Mouse (Mus musculus) embryonic facial prominence, embryonic 13.5 days (tissue): Measurements from ENCODE around the gene Robo1. TPM values are rescaled to one million over a fixed set of nuclear protein-coding genes. Genes with fewer than 3 reads are reported as not detected.
A peak's percentile ranks its signal among the peaks of the same experiment; 100 is the strongest.

ENCODE experiments used
- ATAC-seq: fragments of 200-750 bp; cut with Nextera tagmentation; 2 replicates; pipeline ENCODE4 v1.8.0; 2017; ENCODE audit warnings: low read depth; ENCODE audit not compliant: insufficient number of reproducible peaks, insufficient read depth, low FRiP score, low TSS enrichment
- H3K27ac ChIP-seq: fragments of 300-500 bp; sonication (generic); 2 replicates; pipeline ENCODE4 v1.5.1; 2015; ENCODE audit warnings: moderate library complexity, mild to moderate bottlenecking, inconsistent platforms
- H3K27me3 ChIP-seq: fragments of 300-500 bp; sonication (generic); 2 replicates; pipeline ENCODE4 v1.6.1; 2015; ENCODE audit warnings: mild to moderate bottlenecking, inconsistent platforms
- H3K36me3 ChIP-seq: fragments of 300-500 bp; sonication (generic); 2 replicates; pipeline ENCODE4 v1.6.1; 2015; ENCODE audit warnings: mild to moderate bottlenecking, inconsistent platforms
- H3K4me1 ChIP-seq: fragments of 300-500 bp; sonication (generic); 2 replicates; pipeline ENCODE4 v1.6.1; 2015; ENCODE audit warnings: inconsistent platforms
- H3K4me2 ChIP-seq: fragments of 300-500 bp; sonication (generic); 2 replicates; pipeline ENCODE4 v1.6.1; 2015; ENCODE audit warnings: moderate library complexity, mild to moderate bottlenecking, inconsistent platforms
- H3K4me3 ChIP-seq: fragments of 300-500 bp; sonication (generic); 2 replicates; pipeline ENCODE4 v1.5.1; 2015; ENCODE audit warnings: mild to moderate bottlenecking, inconsistent platforms
- H3K9ac ChIP-seq: fragments of 300-500 bp; sonication (generic); 2 replicates; pipeline ENCODE4 v1.6.1; 2015; ENCODE audit warnings: mild to moderate bottlenecking, inconsistent platforms
- H3K9me3 ChIP-seq: fragments of 300-500 bp; sonication (generic); 2 replicates; pipeline ENCODE4 v1.6.1; 2016; ENCODE audit warnings: inconsistent platforms
- WGBS: fragments of 180-500 bp; shearing (Covaris S2); methylation state at CpG from one replicate; pipeline ENCODE4 v1.1.7; 2015; ENCODE audit warnings: mixed read lengths; 5-methylcytosine and 5-hydroxymethylcytosine counted together
- polyA plus RNA-seq: library from polyadenylated mRNA; unstranded; fragments of >200 nt; fragmentation: Nextera tagmentation; extraction: Ambion mirVana; gene quantifications from 2 replicates; pipeline ENCODE4 v1.2.1, GENCODE M21; 2015

The Robo1 gene
- polyA plus RNA-seq, 1 experiment from 2014 or later, result 63.8 TPM

DNA sequence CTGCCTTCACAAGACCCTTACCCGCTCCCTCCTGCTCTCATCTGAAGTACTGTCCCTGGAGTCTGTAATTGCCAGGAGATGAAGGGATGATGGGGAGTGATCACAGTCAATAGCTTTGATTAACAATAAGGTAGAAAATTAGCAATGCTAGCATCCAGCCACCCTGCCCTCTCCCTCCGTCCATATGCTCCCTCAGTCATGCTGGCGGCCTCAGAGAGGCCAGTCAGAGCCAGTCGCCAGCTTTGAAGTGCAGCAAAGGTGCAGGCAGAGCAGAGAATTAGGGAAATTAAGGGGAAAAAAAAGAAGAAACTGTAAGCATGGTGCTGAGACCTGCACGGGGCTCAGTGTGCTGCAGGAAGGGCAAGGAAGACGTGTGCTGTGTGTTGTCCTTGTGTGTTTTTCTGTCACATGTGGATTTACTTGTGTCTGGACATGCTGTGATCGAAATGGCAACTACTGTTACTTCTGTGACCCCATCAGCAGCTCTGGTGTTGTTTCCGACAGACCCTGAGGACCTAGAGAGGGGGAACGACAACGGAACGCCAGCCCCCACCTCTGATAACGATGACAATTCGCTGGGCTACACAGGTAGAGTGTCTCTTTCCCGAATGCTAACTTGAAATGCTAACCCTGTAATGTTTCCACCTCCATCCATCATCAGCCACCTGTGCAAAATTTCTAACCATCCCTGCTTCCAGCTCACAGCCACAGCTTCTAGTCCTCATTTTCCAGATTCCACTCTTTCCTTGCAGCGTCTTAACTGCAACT is 255.3 kb downstream of the Robo1 start:
- Histone ChIP-seq H3K4me3 (no peak overlapping the region), H3K9me3 (no peaks in the 10 kb centered on the region), H3K27ac (no peak overlapping the region; the same call in 1 of the 2 replicates), H3K4me1 (peaks cover 6% of the 10 kb centered on the region), H3K36me3 (no peaks in the 10 kb centered on the region), H3K4me2 (peak overlapping the region; percentile 24), H3K27me3 (peaks cover 7% of the 10 kb centered on the region), H3K9ac (0 out of 2 replicates have a peak overlapping the region, but pooled peaks have one; percentile 32)
- WGBS, result 24% methylated on average over 15 of the region's 15 CpGs
- no peak for ATAC-seq

DNA sequence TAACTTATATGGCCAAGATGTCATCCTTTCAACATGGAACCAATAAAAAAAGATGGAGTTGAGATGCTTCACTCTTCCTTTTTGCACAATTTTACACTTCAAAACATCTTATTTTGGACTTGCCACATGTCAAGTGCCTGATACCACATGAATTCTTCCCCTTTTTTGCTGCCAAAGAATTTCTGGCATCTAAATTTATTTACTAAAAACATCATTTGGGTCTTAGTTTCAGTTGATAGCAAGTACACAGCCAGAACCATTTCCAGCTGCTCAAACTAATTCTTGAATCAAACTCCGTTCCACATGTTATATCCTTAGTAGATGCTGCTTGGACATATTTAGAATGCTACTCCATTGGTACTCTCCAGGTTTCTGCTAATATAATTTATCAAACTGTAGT is 267.1 kb downstream of the Robo1 start:
- no peaks in the 10 kb centered on the region for H3K4me1 ChIP-seq
- ATAC-seq, result no peak
- 71% methylated on average over 1 of the region's 1 CpGs for WGBS
- no peak overlapping the region for H3K4me2 ChIP-seq
- no peak overlapping the region for H3K9ac ChIP-seq
- H3K36me3 ChIP-seq, result no peaks in the 10 kb centered on the region
- no peaks in the 10 kb centered on the region for H3K9me3 ChIP-seq
- no peaks in the 10 kb centered on the region for H3K27me3 ChIP-seq
- no peak overlapping the region for H3K27ac ChIP-seq
- no peak overlapping the region for H3K4me3 ChIP-seq

DNA sequence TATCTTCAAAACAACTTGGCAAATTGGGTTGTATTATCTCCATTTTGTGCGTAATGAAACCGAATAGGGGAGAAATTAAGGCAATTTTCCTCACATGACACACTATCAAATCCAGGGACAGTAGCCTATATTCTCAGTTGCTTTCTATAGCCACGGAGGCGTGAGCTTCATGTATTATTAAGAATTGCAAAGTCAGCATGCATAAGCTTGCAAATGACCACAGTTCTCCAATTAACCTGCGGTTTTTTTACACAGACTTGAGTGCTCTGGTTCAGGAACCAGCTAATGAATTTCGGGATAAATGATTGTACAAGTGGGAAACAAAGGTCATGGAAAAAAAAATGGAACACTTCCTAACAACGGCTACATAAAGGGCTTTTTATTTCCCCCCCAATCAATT is 268.9 kb downstream of the Robo1 start:
- H3K4me3 ChIP-seq, result no peak overlapping the region
- H3K27me3 ChIP-seq, result no peaks in the 10 kb centered on the region
- no peaks in the 10 kb centered on the region for H3K4me1 ChIP-seq
- H3K27ac ChIP-seq, result no peak overlapping the region
- 73% methylated on average over 7 of the region's 7 CpGs for WGBS
- H3K4me2 ChIP-seq, result no peak overlapping the region
- no peaks in the 10 kb centered on the region for H3K9me3 ChIP-seq
- no peaks in the 10 kb centered on the region for H3K36me3 ChIP-seq
- ATAC-seq, result no peak
- H3K9ac ChIP-seq, result no peak overlapping the region

DNA sequence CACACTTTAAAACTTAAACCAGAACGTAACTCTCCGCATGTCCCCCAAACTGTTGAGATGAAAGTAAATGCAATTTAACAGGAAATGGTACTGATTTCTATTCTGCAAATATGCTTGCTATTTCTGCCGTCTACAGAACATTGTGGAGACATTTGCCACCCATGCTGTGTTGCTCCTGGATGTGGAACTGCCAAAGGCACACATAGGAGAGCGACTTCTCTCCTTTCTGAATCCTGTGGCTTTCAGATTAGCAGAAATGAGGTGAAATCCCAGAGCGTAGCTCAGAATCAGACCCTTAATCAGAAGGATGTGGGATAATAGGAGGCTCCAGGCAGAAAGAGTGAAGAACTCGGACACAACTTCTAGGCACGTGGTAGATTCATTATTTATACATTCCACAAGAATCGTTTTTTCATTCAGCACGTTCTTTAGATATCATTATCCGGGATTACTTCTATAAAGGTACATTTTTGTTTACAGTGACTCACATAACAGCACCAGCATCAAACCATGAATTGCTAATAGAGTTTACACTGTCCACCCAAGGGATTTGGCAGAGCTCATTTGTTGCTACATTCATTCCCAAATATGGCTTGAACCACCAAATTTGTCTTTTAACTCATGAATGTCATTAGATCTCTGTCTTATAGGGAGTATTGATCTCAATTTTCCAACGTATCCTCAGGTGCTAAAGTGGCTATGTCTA is 276.5 kb downstream of the Robo1 start:
- H3K4me1 ChIP-seq, result no peaks in the 10 kb centered on the region
- no peaks in the 10 kb centered on the region for H3K36me3 ChIP-seq
- no peak overlapping the region for H3K9ac ChIP-seq
- no peak overlapping the region for H3K4me3 ChIP-seq
- ATAC-seq, result no peak
- H3K9me3 ChIP-seq, result no peaks in the 10 kb centered on the region
- H3K4me2 ChIP-seq, result no peak overlapping the region
- H3K27me3 ChIP-seq, result no peaks in the 10 kb centered on the region
- H3K27ac ChIP-seq, result no peak overlapping the region
- 71% methylated on average over 11 of the region's 11 CpGs for WGBS

DNA sequence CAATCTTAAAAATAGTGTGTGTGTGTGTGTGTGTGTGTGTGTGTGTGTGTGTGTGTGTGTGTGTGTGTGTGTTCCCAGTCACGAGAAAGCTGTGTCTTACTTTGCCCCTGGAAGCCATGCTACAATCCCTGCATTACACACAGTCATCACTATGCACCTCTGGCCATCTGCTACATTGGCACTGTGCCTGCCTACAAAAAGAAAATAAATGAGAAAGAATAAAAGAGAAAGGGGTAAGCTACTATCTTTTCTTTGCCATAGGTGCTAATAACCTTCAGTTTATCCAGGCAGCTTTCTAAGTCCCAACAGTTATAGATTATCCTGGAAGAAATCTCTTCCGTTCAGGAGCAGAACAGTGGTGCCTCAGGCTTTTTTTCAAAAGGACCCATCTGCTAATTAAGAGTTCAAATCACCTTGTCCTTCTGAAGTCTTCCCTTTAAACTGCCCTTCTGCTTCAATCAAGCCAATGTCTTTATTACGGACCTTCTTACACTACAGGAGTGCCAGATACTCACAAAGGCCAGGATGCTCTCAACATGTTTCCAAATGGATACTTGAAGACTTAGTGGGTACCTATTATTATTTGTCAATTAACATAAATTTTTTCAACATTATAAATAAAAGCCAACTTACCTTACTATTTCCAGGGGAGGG is 277.2 kb downstream of the Robo1 start:
- WGBS, result 61% methylated on average over 3 of the region's 3 CpGs
- ATAC-seq, result no peak
- no peak overlapping the region for H3K9ac ChIP-seq
- H3K4me2 ChIP-seq, result no peak overlapping the region
- H3K4me1 ChIP-seq, result no peaks in the 10 kb centered on the region
- no peaks in the 10 kb centered on the region for H3K27me3 ChIP-seq
- no peak overlapping the region for H3K27ac ChIP-seq
- H3K36me3 ChIP-seq, result no peaks in the 10 kb centered on the region
- no peaks in the 10 kb centered on the region for H3K9me3 ChIP-seq
- H3K4me3 ChIP-seq, result no peak overlapping the region

DNA sequence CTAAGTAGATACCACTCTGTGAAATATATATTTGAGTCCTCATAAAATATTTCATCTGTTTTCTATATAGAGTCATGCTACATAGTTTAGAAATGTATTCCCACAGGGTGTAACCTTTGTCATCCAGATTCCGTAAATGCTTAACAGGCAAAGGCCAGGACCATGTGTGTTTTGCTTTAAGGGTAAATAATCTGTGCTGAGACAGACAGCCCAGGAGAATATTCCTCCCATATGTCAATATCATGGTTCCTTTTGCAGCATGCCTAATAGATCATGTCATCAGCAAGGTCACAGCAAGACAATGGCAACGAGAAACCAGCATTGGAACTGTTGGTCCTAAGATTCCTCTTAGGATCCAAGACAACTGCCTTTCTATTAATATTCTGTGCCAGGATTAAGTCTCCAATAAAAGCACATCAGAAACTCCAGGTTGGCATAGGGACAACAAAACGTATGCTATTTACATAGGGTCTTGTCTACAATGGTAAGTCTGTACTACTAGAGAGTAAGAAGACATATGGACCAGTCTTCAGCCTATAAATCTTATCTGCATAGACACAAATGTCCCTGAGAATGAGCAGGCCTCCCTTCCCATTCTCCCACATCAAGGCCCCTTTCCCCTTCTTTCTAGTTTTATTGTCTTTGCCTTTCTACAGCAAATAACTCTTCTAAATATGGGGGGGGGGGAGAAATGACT is 279.4 kb downstream of the Robo1 start:
- WGBS, result 40% methylated on average over 3 of the region's 3 CpGs
- Histone ChIP-seq H3K27me3 (no peaks in the 10 kb centered on the region), H3K4me3 (no peak overlapping the region), H3K4me2 (no peak overlapping the region), H3K36me3 (no peaks in the 10 kb centered on the region), H3K4me1 (no peaks in the 10 kb centered on the region), H3K9me3 (no peaks in the 10 kb centered on the region), H3K27ac (no peak overlapping the region), H3K9ac (no peak overlapping the region)
- ATAC-seq, result no peak

DNA sequence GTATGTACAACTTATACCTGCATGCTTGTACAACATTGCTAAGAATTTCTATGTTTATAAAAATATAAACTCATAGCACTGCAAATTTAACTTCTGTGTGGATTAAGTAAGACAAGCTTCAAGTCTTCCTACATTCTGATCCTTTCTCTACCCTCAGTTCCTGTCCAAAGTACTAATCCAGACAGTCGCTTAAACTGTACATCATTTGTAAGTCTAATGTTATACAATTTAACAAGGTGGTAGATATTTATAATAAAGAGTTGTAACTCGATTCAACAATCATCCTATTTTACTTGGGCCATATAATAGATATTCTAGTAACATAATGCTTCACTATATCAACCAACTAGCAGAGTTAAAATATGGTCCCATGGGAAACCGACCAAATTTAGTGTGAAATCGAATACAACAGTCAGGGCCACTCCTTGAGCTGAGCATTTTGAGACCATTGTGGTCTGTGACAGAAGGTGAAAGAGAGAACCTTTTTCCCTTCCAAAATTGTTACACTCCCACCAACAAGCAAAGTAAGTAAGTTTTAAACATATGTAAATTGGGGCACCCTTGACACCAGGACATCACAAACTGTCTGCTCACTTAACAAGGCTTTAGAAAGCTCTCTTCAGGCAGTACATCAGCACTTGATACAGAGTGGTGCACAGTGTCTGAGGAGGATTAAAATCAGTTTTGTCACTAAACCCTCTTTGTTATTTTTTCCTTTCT is 295.5 kb downstream of the Robo1 start:
- Histone ChIP-seq H3K9me3 (no peaks in the 10 kb centered on the region), H3K36me3 (no peaks in the 10 kb centered on the region), H3K27me3 (no peaks in the 10 kb centered on the region), H3K4me1 (no peaks in the 10 kb centered on the region), H3K4me3 (no peak overlapping the region), H3K9ac (no peak overlapping the region), H3K27ac (no peak overlapping the region), H3K4me2 (no peak overlapping the region)
- no peak for ATAC-seq
- 66% methylated on average over 4 of the region's 4 CpGs for WGBS

DNA sequence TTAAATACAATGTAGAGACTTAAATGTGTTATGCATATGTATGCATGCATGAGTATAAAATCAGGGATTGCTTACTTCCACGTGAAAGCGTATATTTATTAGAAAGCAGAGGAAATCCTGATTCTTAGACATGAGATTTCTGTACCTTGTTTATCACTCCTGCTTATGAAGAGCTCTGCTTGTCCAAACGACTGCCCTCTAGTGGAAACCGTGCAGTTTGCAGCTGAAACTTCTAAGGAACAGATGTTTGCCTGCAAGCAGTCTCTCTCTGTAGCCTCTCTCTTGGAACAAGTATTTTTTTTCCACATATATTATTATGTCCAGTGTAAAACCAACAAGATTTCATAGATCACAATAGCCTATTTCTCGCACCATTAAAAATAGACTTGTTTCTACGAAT is 297.0 kb downstream of the Robo1 start:
- no peaks in the 10 kb centered on the region for H3K36me3 ChIP-seq

DNA sequence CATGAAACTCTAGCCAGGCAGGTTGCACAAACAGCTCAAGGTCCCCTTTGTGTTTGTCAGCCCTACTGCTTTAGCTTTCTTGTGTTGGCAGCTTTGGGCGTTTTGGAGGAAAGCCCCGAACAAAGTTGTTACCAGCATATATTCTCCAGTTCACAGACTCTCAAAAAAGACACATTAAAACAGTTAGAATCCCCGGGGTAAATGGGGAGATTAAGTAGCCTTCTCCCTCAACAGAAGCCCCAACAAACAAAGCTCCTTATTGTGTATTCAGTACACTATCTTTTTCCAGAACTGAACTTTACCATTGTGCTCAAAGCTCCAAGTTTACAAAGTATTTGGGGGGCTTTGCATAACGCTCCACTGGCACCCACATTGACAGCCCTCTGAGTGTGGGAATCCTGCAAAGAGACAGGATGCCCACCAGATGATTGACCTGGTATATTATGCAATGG is 302.6 kb downstream of the Robo1 start:
- no peak overlapping the region for H3K4me3 ChIP-seq
- H3K27me3 ChIP-seq, result no peaks in the 10 kb centered on the region
- H3K4me2 ChIP-seq, result no peak overlapping the region
- no peak overlapping the region for H3K9ac ChIP-seq
- H3K27ac ChIP-seq, result no peak overlapping the region
- no peaks in the 10 kb centered on the region for H3K4me1 ChIP-seq
- 13% methylated on average over 4 of the region's 4 CpGs for WGBS
- no peaks in the 10 kb centered on the region for H3K9me3 ChIP-seq
- no peak for ATAC-seq
- H3K36me3 ChIP-seq, result no peaks in the 10 kb centered on the region

More for the DNA sequence above, 297.0 kb downstream of the Robo1 start:
- Histone ChIP-seq H3K4me2 (no peak overlapping the region), H3K27me3 (no peaks in the 10 kb centered on the region), H3K9ac (no peak overlapping the region), H3K4me1 (no peaks in the 10 kb centered on the region), H3K9me3 (no peaks in the 10 kb centered on the region), H3K27ac (no peak overlapping the region), H3K4me3 (no peak overlapping the region)
- WGBS, result 21% methylated on average over 6 of the region's 6 CpGs
- ATAC-seq, result no peak

DNA sequence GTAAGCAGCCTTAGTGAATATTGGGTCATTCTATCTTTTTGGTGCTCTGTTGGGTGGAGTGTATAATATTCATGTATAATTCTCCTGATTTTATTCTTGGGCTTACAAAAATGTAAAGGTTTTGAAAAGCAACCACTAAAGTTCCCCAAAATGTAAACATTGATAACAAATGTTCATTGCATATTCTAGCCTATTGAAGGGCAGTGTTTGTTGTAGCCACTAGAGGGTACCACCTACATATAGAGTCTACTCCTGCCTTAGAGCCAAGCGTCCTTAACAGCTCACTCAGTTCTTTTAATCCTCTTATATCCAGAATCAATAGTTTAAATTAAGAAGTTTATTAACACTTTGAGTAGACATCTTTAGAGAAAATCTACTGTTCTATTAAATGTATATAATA is 306.8 kb downstream of the Robo1 start:
- Histone ChIP-seq H3K9me3 (no peaks in the 10 kb centered on the region), H3K4me2 (no peak overlapping the region), H3K4me1 (no peaks in the 10 kb centered on the region), H3K27ac (no peak overlapping the region), H3K36me3 (no peaks in the 10 kb centered on the region), H3K27me3 (no peaks in the 10 kb centered on the region), H3K9ac (no peak overlapping the region), H3K4me3 (no peak overlapping the region)
- 0% methylated on average over 1 of the region's 1 CpGs for WGBS
- no peak for ATAC-seq

DNA sequence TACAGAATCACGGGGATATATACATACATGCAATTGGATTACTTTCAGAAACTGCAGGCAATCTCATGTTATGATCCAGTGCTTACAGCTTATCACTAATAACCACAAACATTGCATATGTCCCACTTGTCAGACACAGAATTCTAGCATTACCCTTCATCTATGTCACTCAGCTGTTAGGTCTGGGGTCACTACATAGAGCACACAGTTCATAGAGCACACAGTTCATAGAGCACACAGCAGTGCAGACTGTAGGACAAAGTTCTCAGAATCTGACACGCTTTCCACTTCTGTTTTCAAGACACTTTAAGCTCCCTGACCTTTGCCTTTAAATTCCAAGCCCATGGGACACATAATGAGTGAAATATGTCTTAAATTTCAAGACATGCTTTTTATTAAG is 307.3 kb downstream of the Robo1 start:
- 43% methylated on average over 2 of the region's 2 CpGs for WGBS
- ATAC-seq, result no peak
- H3K27ac ChIP-seq, result no peak overlapping the region
- H3K36me3 ChIP-seq, result no peaks in the 10 kb centered on the region
- no peak overlapping the region for H3K4me3 ChIP-seq
- H3K4me2 ChIP-seq, result no peak overlapping the region
- H3K9ac ChIP-seq, result no peak overlapping the region
- H3K4me1 ChIP-seq, result no peaks in the 10 kb centered on the region
- no peaks in the 10 kb centered on the region for H3K27me3 ChIP-seq
- no peaks in the 10 kb centered on the region for H3K9me3 ChIP-seq
